Mouse (Mus musculus) ovary, postnatal 36 days (tissue): ENCODE results near the gene C1qtnf9.

Experiments
- DNase-seq: peaks from one replicate; pipeline ENCODE4 v3.0.0; 2022; ENCODE audit warnings: low spot score, mixed read lengths

C1qtnf9 gene

GRCm38 (mm10) chr14:60751581-60751980 lies 16.4 kb upstream of the C1qtnf9 start:
- DNase-seq: no peak

- peak; percentile 59 for DNase-seq
These were observed 14.8 kb upstream of the C1qtnf9 start for GRCm38 (mm10) chr14:60752892-60753800.

GRCm38 (mm10) chr14:60753801-60754126 lies 14.2 kb upstream of the C1qtnf9 start:
- DNase-seq: no peak

- no peak for DNase-seq
These were observed 13.3 kb upstream of the C1qtnf9 start for GRCm38 (mm10) chr14:60754656-60755055.

- DNase-seq: no peak
These were observed 11.7 kb upstream of the C1qtnf9 start for GRCm38 (mm10) chr14:60756271-60756670.

GRCm38 (mm10) chr14:60757265-60757664 lies 10.7 kb upstream of the C1qtnf9 start:
- no peak for DNase-seq

- no peak for DNase-seq
These were observed 10.2 kb upstream of the C1qtnf9 start for GRCm38 (mm10) chr14:60757722-60758121.

GRCm38 (mm10) chr14:60759097-60759496 lies 8.8 kb upstream of the C1qtnf9 start:
- DNase-seq: no peak

GRCm38 (mm10) chr14:60761801-60762200 lies 6.1 kb upstream of the C1qtnf9 start:
- no peak for DNase-seq

- no peak for DNase-seq
These were observed 5.2 kb upstream of the C1qtnf9 start for GRCm38 (mm10) chr14:60762754-60763153.

- no peak for DNase-seq
These were observed 4.2 kb upstream of the C1qtnf9 start for GRCm38 (mm10) chr14:60763746-60764145.

- no peak for DNase-seq
These were observed 3.4 kb upstream of the C1qtnf9 start for GRCm38 (mm10) chr14:60764526-60764925.

GRCm38 (mm10) chr14:60765025-60765424 lies 2.9 kb upstream of the C1qtnf9 start:
- DNase-seq: no peak

GRCm38 (mm10) chr14:60769340-60769739 lies 1.4 kb downstream of the C1qtnf9 start:
- DNase-seq: peak; percentile 23

GRCm38 (mm10) chr14:60770594-60770993 lies 2.7 kb downstream of the C1qtnf9 start:
- no peak for DNase-seq

- peak; percentile 59 for DNase-seq
These were observed 3.1 kb downstream of the C1qtnf9 start for GRCm38 (mm10) chr14:60771057-60771456.

- DNase-seq: no peak
These were observed 5.5 kb downstream of the C1qtnf9 start for GRCm38 (mm10) chr14:60773476-60773875.

- no peak for DNase-seq
These were observed 8.6 kb downstream of the C1qtnf9 start for GRCm38 (mm10) chr14:60776521-60776920.

GRCm38 (mm10) chr14:60777485-60777919 lies 9.6 kb downstream of the C1qtnf9 start:
- no peak for DNase-seq

GRCm38 (mm10) chr14:60779198-60779597 lies 11.3 kb downstream of the C1qtnf9 start:
- DNase-seq: no peak

- DNase-seq: no peak
These were observed 14.3 kb downstream of the C1qtnf9 start for GRCm38 (mm10) chr14:60782121-60782656.

GRCm38 (mm10) chr14:60783196-60783595 lies 15.3 kb downstream of the C1qtnf9 start:
- no peak for DNase-seq
